Mouse (Mus musculus) left cerebral cortex, postnatal 4 days (tissue): ENCODE results near the gene Kctd10. TPM values are rescaled to one million over a fixed set of nuclear protein-coding genes. Genes with fewer than 3 reads are reported as not detected.

Experiments used
- DNase-seq: peaks from one replicate; pipeline ENCODE4 v3.0.0-alpha.2; 2022
- intact Hi-C: fragments of 180-260 bp; cut with DNase I; formaldehyde crosslinking; loops from one replicate; pipeline ENCODE4 v1.15.1; 2025
- total RNA-seq, 2 experiments: library from RNA; stranded (reverse); gene quantifications; 2 replicates each; pipeline ENCODE4 v1.2.3; 2021

The Kctd10 gene
- 10 to 100 TPM; 61.6 to 63.0 TPM for total RNA-seq

GRCm38 (mm10) chr5:114380209-114381012, at the start of gene Kctd10, which contains the start of gene Ube3b:
Gene Kctd10, minus strand, starts transcription at chr5:114380508.
Gene Ube3b, plus strand, starts transcription at chr5:114380607.
- DNase-seq = peak; percentile 96
- intact Hi-C loops = loop anchor here (5.0 kb wide), 1 partner anchor 68 kb away; no protein-coding TSS in a partner anchor

- intact Hi-C loops = loop anchor here (5.0 kb wide), 1 partner anchor 437 kb away; the partner anchor contains the start of gene Ssh1
Observed at GRCm38 (mm10) chr5:114429781-114430180, 49.5 kb upstream of the Kctd10 start.

GRCm38 (mm10) chr5:114428621-114429020, 48.3 kb upstream of the Kctd10 start:
- peak; percentile 65 for DNase-seq

More at GRCm38 (mm10) chr5:114429781-114430180, 49.5 kb upstream of the Kctd10 start:
- DNase-seq = peak; percentile 60

GRCm38 (mm10) chr5:114426732-114427131, 46.4 kb upstream of the Kctd10 start:
- DNase-seq = no peak
- intact Hi-C loops = no loop called here

More at GRCm38 (mm10) chr5:114428621-114429020, 48.3 kb upstream of the Kctd10 start:
- intact Hi-C loops = no loop called here

GRCm38 (mm10) chr5:114423961-114424360, 43.7 kb upstream of the Kctd10 start:
- intact Hi-C loops = no loop called here
- DNase-seq = peak; percentile 38

- no peak for DNase-seq
- intact Hi-C loops = no loop called here
Observed at GRCm38 (mm10) chr5:114422591-114422990, 42.3 kb upstream of the Kctd10 start.

- intact Hi-C loops = no loop called here
- no peak for DNase-seq
Observed at GRCm38 (mm10) chr5:114421561-114422298, 41.4 kb upstream of the Kctd10 start.

- DNase-seq = peak; percentile 52
- intact Hi-C loops = no loop called here
Observed at GRCm38 (mm10) chr5:114418541-114418940, 38.2 kb upstream of the Kctd10 start.

- no peak for DNase-seq
- intact Hi-C loops = no loop called here
Observed at GRCm38 (mm10) chr5:114416855-114417254, 36.5 kb upstream of the Kctd10 start.

GRCm38 (mm10) chr5:114415606-114416005, 35.3 kb upstream of the Kctd10 start:
- intact Hi-C loops = no loop called here
- DNase-seq = no peak

- DNase-seq = no peak
Observed at GRCm38 (mm10) chr5:114413067-114413735, 32.9 kb upstream of the Kctd10 start.

GRCm38 (mm10) chr5:114412361-114412998, 32.2 kb upstream of the Kctd10 start:
- DNase-seq = no peak
- intact Hi-C loops = no loop called here

More at GRCm38 (mm10) chr5:114413067-114413735, 32.9 kb upstream of the Kctd10 start:
- intact Hi-C loops = no loop called here

GRCm38 (mm10) chr5:114410429-114410828, 30.1 kb upstream of the Kctd10 start:
- peak; percentile 53 for DNase-seq

GRCm38 (mm10) chr5:114408846-114409245, 28.5 kb upstream of the Kctd10 start:
- intact Hi-C loops = no loop called here

More at GRCm38 (mm10) chr5:114410429-114410828, 30.1 kb upstream of the Kctd10 start:
- intact Hi-C loops = no loop called here

GRCm38 (mm10) chr5:114407810-114408209, 27.5 kb upstream of the Kctd10 start:
- intact Hi-C loops = no loop called here
- no peak for DNase-seq

More at GRCm38 (mm10) chr5:114408846-114409245, 28.5 kb upstream of the Kctd10 start:
- DNase-seq = no peak

- peak; percentile 56 for DNase-seq
Observed at GRCm38 (mm10) chr5:114407269-114407668, 27.0 kb upstream of the Kctd10 start.

GRCm38 (mm10) chr5:114406592-114406991, 26.3 kb upstream of the Kctd10 start:
- intact Hi-C loops = no loop called here
- no peak for DNase-seq

More at GRCm38 (mm10) chr5:114407269-114407668, 27.0 kb upstream of the Kctd10 start:
- intact Hi-C loops = no loop called here

GRCm38 (mm10) chr5:114393169-114393568, 12.9 kb upstream of the Kctd10 start:
- intact Hi-C loops = no loop called here
- no peak for DNase-seq

- intact Hi-C loops = loop anchor here (5.0 kb wide), 1 partner anchor 72 kb away; no protein-coding TSS in a partner anchor
- DNase-seq = no peak
Observed at GRCm38 (mm10) chr5:114384448-114384847, 4.1 kb upstream of the Kctd10 start.
